Mouse (Mus musculus): ENCODE data around the gene Rapgef1. TPM values are rescaled to one million over a fixed set of nuclear protein-coding genes. Genes with fewer than 3 reads are reported as not detected.

Rapgef1 gene
- 10 to 100 TPM; 85.1 to 94.1 TPM for total RNA-seq (2021)

DNA sequence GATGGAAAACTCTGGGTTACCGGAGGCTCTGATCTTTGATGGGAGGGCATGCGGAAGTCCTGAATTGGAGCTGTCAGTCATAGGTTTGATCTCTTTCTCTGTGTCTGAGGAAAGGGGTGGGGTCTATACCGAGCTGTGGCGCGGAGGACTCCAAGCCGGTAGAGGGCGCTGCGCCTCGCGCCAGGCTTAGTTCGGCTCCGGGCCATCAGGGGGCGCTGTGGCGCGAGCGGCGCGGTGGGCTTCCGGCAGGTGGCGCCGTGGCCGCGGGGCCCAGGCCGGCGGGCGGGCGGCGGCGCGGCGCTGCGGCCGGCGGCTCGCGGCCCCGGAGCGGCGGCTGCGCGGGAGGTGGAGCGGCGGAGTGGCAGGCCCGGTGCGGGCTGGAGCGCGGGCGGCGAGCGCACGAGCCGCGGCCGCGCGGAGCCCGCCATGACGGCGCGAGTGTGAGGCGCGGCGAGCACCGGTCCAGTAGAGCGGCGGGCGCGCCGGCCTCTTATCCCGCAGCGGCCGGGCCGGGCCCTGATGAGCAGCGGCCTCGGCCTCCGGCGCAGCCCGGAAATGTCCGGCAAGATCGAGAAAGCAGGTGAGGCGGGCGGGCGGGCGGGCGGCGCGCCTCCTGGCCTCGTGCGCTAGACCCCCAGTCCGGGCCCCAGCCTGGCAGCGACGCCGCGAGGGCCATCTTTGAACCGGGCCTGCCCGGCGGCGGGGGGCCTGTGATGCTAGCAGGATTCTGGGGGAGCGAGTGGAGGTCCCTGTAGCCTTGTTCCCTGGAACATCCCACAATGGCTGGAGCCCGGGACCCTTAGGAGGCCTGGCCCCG, at the start of gene Rapgef1:
Gene Rapgef1 (plus strand): TSS at position 237 of the 817 bp plus-strand sequence.
- intact Hi-C loops (cut with DNase I), result loop anchor here (1.0 to 2.0 kb wide), 3 partner anchors 30 to 111 kb away; no protein-coding TSS in a partner anchor
- DNase-seq (ENCODE audit: low spot score), result peak; percentile 76

DNA sequence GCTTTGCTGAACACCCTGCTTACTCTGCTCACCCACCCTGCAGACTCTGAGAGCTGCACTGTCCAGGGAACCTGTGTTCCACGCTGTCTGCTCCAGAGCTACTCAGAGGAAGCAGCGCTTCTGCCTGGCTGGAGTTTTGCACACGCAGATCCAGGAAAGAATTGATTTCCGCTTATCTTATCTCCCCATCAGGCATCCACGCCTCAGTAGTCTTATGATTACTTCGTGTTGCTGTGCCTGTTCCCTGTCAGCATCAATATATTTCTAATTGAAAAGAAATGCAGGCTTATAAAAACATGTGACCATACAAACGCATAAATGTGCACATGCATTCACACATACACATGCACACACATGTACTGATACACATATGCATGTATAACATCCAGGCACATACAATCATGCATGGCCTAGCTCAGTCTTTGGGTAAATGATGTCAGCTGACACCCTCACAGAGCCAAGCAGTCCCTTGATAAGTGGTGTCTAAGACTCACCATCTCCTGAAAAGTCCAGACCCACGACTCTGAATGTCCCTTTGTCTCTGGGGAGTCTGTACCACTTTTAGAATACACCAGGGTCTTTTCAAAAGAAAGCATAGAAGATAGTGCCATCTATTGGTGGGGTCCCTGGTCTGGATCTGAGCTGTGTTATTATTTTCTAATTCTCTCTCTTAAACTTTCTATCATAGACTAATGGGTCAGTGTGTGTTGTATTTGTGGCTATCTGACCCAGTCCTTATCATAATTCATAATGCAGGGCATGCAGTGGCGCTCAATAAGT, 47.4 kb upstream of the Rapgef1 start:
- no peak for DNase-seq (ENCODE audit: low spot score)
- intact Hi-C loops (cut with DNase I), result loop anchor here (5.0 kb wide), 1 partner anchor 55 kb away; no protein-coding TSS in a partner anchor

DNA sequence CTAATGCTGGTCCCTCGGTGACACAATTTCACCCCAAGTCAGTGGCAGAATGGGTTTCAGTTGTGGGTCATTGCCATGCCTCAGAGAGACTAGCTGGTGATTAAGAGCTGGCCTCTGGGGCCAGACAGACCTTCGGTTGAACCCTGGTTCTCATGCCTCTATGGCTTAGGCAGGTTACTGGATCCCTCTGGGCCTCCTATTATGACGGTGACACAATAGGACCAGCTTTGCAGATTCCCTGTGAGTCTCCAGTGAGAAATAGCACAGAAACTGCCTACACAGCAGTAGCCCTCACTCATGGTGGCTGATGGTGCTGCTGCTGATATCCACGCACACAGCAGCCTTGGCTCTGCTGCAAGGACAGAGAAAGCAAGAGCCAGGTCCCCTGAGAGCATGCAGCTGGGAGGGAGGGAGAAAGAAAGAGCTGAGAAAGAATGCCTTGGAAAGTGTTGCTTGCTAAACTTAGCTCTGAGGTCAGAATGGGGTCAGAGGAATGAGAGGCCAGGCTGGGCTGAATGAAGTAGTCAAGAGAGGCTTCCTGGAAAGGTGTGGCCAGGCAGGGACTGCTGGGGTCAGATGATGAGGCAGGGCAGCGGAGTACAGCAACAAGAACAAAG, 46.6 kb upstream of the Rapgef1 start:
- DNase-seq (ENCODE audit: low spot score), result no peak
- intact Hi-C loops (cut with DNase I), result loop anchor here (5.0 kb wide), 1 partner anchor 56 kb away; no protein-coding TSS in a partner anchor

DNA sequence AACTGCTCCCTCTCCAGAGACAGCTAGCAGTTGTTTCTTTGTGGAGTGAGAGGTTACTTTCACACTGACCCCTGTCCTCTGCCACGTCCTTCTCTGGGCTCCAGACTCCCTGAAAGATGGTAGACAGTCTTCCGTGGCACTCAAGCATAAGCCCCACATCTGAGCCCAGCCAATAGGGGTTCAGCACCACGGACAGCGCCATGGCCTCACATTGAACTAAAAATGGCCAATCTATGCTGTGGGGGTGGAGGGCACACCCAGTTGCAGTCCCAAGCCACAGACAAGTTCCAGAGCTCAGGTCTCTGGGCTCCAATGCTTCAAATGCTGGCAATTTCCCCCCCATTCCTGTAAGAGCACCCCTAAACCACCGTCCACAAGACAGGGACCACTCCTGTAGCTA, 45.9 kb upstream of the Rapgef1 start:
- intact Hi-C loops (cut with DNase I), result loop anchor here (5.0 kb wide), 1 partner anchor 56 kb away; no protein-coding TSS in a partner anchor
- no peak for DNase-seq (ENCODE audit: low spot score)

DNA sequence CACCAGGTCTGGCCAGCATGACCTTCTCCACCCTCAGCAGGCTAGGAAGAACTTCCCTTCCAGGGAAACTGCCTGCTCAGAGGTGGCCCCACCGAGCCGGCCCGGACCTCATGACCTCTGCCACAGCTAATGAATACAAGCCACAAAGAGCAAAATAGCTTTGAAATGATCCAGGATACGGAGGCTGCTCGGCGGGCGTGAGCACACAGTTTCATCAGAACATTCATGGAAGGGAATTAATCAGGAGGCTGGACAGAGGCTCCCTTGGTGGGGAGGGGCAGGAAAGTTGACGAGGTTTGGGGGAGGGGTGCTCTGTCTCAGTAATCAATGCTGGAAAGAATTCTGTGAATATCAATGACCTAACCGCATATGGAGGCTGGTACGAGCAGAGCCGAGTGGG, 45.3 kb upstream of the Rapgef1 start:
- DNase-seq (ENCODE audit: low spot score), result no peak
- intact Hi-C loops (cut with DNase I), result loop anchor here (5.0 kb wide), 1 partner anchor 57 kb away; no protein-coding TSS in a partner anchor

DNA sequence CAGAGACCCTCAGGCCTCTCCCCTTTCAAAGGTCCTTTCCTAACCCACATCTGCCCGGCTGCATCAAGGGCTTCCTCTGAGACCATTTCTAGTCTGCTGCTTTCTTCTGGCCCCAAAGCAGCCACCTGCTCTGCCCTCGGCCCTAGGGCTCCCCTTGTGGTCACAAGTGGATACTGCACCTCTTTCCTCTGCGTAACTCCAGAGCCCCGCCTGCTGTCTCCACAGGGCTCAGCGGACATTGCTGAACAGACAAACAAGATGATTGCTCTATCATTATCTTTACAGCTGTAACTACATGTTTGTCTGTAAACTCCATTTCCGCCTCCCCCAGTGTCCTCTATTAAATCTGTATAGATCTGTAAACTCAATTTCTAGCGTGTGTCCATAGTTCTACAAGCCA, 37.1 kb upstream of the Rapgef1 start:
- no peak for DNase-seq (ENCODE audit: low spot score)
- intact Hi-C loops (cut with DNase I), result no loop called here

DNA sequence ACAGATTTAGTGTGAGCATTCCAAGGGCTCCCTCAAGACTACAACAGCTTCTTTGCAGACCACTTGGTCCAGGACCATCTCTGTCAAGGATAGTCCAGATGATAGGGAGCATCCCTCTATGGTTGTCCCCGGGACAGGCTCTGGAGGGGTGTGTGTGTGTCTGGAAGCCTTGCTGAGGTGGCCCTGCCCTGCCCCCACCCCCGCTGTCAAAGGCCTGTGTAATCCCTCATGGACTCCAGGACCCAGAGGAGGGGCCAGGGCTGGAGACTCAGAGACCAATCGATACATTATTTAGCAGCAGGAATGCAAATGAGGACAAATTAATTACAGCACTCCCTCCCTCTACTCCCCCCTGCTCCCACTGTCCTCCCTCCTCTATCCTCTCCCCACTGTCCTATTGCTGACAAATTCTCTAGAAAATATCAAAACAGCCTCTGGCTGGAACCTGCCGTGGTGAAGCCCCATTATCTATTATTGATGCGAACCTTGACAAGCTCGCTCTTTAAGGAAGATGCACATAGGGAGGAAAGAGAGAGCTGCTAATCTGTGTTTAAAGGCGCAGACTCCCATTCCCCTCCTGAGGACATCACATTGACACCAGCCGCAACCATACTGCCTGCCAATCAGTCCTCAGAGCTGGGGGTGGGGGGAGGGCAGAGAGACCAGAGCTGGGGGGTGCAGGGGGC, 33.4 kb upstream of the Rapgef1 start:
- intact Hi-C loops (cut with DNase I), result no loop called here
- no peak for DNase-seq (ENCODE audit: low spot score)

DNA sequence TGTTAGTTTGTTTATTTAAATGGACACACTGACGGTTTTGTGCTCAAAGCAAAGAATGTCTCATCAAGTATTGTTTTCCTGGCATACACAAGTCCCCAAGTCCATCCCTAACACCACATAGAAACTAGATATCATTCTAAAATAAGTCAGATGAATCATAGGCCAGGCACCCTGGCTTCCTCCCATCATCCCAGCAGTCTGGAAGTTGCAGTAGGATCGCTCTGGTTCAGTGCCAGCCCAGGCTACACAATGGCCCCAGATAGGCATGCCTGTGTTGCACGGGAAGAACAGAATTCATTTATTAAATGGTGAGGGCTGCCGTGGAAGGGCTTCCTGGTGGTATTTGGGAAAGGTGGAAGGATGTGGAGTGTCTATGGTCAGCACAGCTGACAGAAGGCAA, 31.5 kb upstream of the Rapgef1 start:
- no peak for DNase-seq (ENCODE audit: low spot score)

DNA sequence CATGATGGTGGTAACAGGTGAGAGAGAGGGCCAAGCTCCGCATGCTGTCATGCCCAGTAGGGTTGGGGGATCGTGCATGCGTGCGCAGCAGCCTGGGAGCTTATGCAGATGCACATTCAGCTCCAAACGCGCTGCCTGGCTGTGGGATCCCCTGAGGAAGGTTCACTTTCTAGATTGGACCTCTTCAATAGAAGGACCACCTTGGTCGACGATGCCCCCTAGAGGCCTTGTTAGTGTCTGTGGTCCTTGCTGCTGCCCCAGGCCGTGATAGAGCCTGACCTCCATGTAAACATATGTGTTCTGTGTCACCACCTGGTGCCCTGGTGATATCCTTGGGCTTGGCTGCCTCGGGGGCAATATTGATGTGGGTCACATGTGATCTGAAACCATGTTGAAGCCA, 30.3 kb upstream of the Rapgef1 start:
- DNase-seq (ENCODE audit: low spot score), result no peak
- intact Hi-C loops (cut with DNase I), result no loop called here

More for the DNA sequence above, 31.5 kb upstream of the Rapgef1 start:
- intact Hi-C loops (cut with DNase I), result no loop called here

DNA sequence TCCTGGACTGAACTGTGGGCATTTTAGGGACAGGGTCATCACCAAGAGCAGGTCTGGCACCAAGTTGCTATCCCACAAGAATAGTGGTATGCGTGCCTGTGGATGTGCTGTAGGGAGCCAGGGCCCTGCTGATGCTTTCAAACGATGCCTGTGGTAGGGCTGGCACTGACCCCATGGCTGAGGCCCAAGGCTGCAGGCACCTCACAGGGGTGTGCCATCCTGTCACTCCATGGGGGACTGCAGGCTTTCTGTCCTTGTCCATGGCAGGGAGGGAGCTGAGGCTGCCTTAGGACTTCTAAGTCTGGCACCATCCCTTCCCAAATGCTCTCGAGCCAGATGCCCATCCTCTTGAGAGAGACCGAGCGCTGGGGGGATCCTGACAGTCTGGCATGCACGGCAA, 27.9 kb upstream of the Rapgef1 start:
- intact Hi-C loops (cut with DNase I), result no loop called here
- no peak for DNase-seq (ENCODE audit: low spot score)

DNA sequence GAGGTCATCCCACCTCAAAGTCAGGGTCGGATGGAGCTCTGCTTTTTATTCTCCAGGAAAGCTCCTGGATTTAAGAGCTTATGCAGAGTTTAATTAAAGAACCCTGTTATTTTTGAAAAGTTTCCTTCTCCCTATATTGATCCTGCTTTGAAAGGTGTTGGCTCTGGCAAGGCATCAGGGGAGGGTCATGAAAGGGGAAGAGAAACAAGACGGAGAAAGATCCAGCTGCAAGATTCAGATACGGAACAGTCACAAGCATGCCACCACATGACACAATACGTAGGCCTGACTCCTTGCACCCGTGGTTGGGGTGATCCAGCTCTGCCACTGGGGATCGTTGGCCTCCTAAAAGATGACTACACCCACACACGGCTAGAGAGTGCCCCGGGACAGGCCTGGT, 27.0 kb upstream of the Rapgef1 start:
- intact Hi-C loops (cut with DNase I), result no loop called here
- no peak for DNase-seq (ENCODE audit: low spot score)

DNA sequence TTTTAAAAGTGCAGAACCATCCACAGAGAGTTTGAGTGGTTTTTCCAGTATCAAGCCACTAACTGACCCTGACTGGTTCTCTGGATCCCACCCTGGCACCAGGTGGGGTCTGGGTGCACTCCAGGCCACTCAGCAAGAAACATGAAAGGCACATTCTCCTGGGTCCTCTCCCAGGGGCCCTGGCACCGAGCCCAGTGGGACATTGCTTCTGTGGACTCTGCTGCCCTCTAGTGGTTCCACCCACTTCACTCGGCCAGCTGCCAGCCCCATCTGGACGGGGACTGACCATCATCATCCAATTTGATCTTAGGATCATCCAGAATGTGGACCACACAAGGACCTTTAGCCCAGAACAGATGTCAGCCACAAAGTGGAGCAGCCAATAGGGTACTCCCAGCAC, 15.6 kb upstream of the Rapgef1 start:
- intact Hi-C loops (cut with DNase I), result loop anchor here (5.0 to 10.0 kb wide), 3 partner anchors 387 to 849 kb away; no protein-coding TSS in a partner anchor
- peak; percentile 37 for DNase-seq (ENCODE audit: low spot score)

DNA sequence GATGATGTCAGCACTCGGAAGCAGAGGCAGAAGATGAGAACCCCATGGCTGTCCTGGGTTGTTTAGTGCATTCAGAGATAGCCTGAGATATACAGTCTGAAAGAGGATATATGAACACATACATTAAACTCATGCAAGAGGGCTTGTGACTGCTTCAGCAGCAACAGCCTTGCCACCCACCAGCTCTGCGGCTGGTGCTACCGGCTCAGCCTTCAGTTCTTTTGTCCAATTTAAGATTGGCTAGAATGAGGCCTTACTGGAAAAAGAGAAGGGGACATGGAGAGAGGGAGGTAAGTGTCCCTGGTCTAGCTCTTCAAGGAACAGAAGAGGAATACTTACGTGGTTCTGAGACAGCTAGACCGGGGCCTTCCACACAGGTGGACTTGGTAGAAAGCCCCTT, 13.9 kb upstream of the Rapgef1 start:
- intact Hi-C loops (cut with DNase I), result loop anchor here (10.0 kb wide), 1 partner anchor 851 kb away; no protein-coding TSS in a partner anchor
- DNase-seq (ENCODE audit: low spot score), result no peak

DNA sequence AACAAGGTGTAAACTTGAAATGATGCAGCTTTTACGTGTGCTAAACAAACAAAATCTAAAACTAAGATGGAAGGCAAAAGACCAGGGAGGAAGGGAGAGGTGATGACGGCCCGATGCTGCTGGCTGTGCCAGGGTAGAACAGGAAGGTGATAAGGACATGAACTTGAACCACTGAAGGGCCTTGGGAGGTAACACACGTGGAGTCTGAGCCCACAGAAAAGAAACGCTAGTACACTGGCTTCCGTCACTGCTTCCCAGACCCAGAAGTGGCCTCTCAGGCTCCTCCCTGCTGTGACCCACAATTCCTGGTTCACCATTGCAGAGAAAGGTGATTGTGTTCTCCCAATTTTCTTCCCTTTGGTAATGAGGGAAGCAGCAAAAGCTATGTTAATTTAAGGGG, 13.1 kb upstream of the Rapgef1 start:
- intact Hi-C loops (cut with DNase I), result loop anchor here (10.0 kb wide), 1 partner anchor 852 kb away; no protein-coding TSS in a partner anchor
- DNase-seq (ENCODE audit: low spot score), result no peak

DNA sequence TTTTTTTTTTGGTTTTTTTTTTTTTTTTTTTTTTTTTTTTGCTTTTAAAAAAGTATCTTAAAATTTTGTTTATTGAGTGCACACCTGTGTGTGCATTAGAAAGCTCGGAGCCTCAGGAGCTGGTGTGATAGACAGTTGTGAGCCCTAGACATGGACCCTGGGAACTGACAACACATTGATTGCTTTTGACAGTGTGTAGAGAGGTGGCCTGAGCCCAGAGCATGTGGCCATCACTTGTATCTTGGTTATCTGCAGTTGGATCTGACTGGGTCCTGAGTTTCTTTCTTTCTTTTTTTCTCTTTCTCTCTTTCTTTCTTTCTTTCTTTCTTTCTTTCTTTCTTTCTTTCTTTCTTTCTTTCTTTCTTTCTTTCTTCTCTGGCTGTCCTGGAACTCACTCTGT, 2.2 kb upstream of the Rapgef1 start:
- DNase-seq (ENCODE audit: low spot score), result no peak
- intact Hi-C loops (cut with DNase I), result no loop called here

DNA sequence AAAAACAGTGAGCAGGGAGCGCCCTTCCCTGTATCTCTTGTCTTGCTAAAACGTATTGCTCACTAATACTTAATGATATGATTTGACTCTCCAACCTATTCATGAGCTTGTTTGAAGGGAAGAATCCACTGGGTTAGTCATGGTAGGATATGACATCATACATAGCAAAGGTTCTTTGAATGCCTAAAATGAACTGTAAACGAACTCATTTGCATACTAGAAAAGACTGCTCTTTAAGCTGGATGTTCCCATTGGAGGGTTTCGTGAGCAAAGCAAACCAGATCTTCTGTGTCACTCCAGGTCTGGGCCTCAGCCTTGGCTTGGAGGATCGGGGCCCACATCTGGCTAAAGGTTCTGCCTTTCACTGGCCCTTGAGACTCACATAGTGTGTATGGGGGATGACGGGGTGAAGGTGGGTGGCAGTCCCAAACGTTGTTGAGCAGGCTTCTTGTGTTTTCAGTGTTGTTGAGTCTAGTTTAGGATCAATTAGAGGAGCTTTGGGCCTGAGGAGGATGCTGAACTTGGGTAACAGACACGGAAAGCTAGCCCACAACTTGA, 515 bp upstream of the Rapgef1 start:
- no peak for DNase-seq (ENCODE audit: low spot score)
- intact Hi-C loops (cut with DNase I), result loop anchor here (1.0 to 2.0 kb wide), 3 partner anchors 30 to 112 kb away; no protein-coding TSS in a partner anchor

DNA sequence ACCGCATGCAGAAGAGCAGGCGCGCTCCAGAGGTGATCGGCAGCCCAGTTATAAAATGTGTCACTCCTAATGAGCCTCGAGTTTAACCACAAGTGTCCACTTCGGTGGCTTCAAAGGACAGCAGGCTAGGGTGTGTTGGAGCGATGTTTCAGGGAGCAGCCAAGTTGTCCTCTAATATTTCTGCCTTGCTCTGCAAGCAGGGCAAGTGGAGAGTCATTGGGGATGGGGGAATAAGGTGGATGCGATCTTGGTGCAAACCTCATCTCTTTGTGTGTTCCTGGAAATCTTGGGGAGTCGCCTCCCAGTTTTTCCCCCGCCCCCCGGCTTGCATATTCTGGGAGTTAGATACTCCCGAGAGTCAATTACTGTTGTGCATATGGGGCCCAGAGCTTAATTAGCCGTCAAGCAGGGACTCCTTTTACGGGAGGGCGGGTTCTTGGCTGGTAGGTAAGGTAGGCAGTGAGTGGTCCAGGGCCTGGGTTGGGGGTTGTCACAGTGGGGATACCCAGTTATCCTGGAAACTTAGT, 844 bp downstream of the Rapgef1 start:
- no peak for DNase-seq (ENCODE audit: low spot score)
- intact Hi-C loops (cut with DNase I), result no loop called here

DNA sequence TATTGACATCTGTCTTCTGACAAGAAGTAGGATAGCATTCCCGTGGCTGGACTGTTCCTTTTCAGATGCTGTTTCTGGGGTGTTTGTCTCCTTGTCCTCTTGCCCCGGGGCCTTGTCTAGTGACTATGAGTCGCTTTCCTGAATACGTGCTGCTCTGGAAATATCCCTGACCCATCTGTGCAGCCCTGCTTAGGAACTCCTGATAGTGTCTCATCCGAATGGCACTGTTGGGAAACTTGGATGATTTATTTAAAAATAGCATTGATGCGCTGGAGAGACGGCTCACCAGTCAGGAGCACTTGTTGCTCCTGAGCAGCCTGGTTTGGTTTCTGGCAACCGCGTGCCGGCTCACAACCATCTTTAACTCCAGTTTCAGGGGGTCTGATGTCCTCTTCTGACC, 1.6 kb downstream of the Rapgef1 start:
- intact Hi-C loops (cut with DNase I), result no loop called here
- no peak for DNase-seq (ENCODE audit: low spot score)

DNA sequence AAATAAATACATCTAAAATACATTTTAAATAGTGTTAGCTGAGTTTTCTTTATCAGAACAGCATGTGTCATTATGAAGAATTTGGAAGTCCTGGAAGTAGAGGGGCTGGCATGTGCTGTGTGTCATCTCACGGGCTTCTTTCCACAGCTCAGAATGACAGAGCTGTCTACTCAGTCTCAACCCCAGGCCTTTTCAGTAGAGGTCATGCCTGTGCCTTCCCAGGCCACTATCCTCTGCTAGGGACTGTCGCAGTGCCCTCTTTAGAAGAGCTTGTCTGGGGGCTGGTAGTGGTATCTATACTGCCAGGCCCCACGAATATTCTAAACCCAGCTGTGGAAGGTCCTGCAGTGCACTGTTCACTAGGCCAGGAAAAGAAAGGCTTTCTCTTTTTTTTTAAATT, 2.1 kb downstream of the Rapgef1 start:
- no peak for DNase-seq (ENCODE audit: low spot score)
- intact Hi-C loops (cut with DNase I), result no loop called here
